Mouse (Mus musculus) kidney, adult 2 months (tissue): ENCODE measurements around the gene Tatdn3. TPM values are rescaled to one million over a fixed set of nuclear protein-coding genes. Genes with fewer than 3 reads are reported as not detected.
A peak's percentile ranks its signal among the peaks of the same experiment; 100 is the strongest.

Source experiments
- DNase-seq: peaks from one replicate; pipeline ENCODE4 v3.0.0; 2021
- H3K27ac ChIP-seq: fragments of 200-500 bp; 2 replicates; pipeline ENCODE4 v1.5.1; 2012; ENCODE audit warnings: low read depth, low read length, control low read depth, inconsistent platforms; ENCODE audit not compliant: insufficient read depth
- H3K27me3 ChIP-seq: fragments of 200-500 bp; replicated peaks from 2 replicates; pipeline ENCODE4 v1.6.1; 2012; ENCODE audit warnings: mild to moderate bottlenecking, moderate library complexity, low read length, inconsistent platforms; ENCODE audit not compliant: control insufficient read depth, insufficient read depth
- H3K36me3 ChIP-seq: fragments of 200-500 bp; 2 replicates; pipeline ENCODE4 v1.6.1; 2012; ENCODE audit warnings: mild to moderate bottlenecking, moderate library complexity, low read length, inconsistent platforms; ENCODE audit not compliant: control insufficient read depth, insufficient read depth
- H3K4me1 ChIP-seq: fragments of 200-500 bp; 2 replicates; pipeline ENCODE4 v1.6.1; 2011; ENCODE audit warnings: low read length; ENCODE audit not compliant: control insufficient read depth, insufficient read depth
- H3K4me3 ChIP-seq: fragments of 200-500 bp; 2 replicates; pipeline ENCODE4 v1.5.1; 2011; ENCODE audit warnings: mild to moderate bottlenecking, low read depth, low read length, control low read depth; ENCODE audit not compliant: insufficient read depth
- CTCF ChIP-seq: fragments of 200-500 bp; conservative IDR thresholded peaks from 2 replicates; pipeline ENCODE4 v1.5.1; 2011; ENCODE audit warnings: low read depth, mild to moderate bottlenecking, control low read depth, low read length, moderate library complexity, mixed read lengths; ENCODE audit not compliant: insufficient read depth, insufficient read length
- POLR2A ChIP-seq: fragments of 200-500 bp; IDR thresholded peaks from one replicate; pipeline ENCODE4 v1.6.1; 2011; ENCODE audit warnings: low read depth, low read length, control low read depth
- WGBS: fragments of 180-500 bp; shearing (Covaris S2); methylation state at CpG from one replicate; pipeline ENCODE4 v1.1.7; 2018; 5-methylcytosine and 5-hydroxymethylcytosine counted together
- polyA plus RNA-seq: library from polyadenylated mRNA; depleted of rRNA; stranded (reverse); fragments of >200 nt; gene quantifications from 2 replicates; pipeline ENCODE4 v1.2.3, GENCODE M21; 2012

Gene Tatdn3
- polyA plus RNA-seq, 1 experiment, result 10.4 TPM

GRCm38 (mm10) chr1:191099114-191099513, 36.4 kb upstream of the Tatdn3 start:
- 48% methylated on average over 5 of the region's 5 CpGs for WGBS
- H3K27ac ChIP-seq, result no peak overlapping the region
- no peak for TF ChIP-seq POLR2A
- TF ChIP-seq CTCF, result no peak
- no peaks in the 10 kb centered on the region for H3K27me3 ChIP-seq
- no peak overlapping the region for H3K4me3 ChIP-seq
- H3K4me1 ChIP-seq, result no peaks in the 10 kb centered on the region
- DNase-seq, result no peak
- no peaks in the 10 kb centered on the region for H3K36me3 ChIP-seq

- no peak for TF ChIP-seq POLR2A
- no peak for TF ChIP-seq CTCF
- Histone ChIP-seq H3K36me3 (no peaks in the 10 kb centered on the region), H3K4me3 (peak within 1 kb of the TSS; percentile 63), H3K27ac (no peak within 1 kb of the TSS), H3K4me1 (no peaks in the 10 kb centered on the region), H3K27me3 (no peaks in the 10 kb centered on the region)
- peak; percentile 36 for DNase-seq
- WGBS, result under 1% methylated on average over 86 of the region's 95 CpGs
Observed at GRCm38 (mm10) chr1:191097802-191098747, 35.3 kb upstream of the Tatdn3 start, which contains the start of gene Batf3. Gene Batf3 (plus strand): TSS chr1:191097847.

GRCm38 (mm10) chr1:191096871-191097681, 34.3 kb upstream of the Tatdn3 start:
- H3K4me3 ChIP-seq, result 0 out of 2 replicates have a peak overlapping the region, but pooled peaks have one; percentile 63
- DNase-seq, result peak; percentile 53
- 44% methylated on average over 14 of the region's 14 CpGs for WGBS
- no peaks in the 10 kb centered on the region for H3K27me3 ChIP-seq
- H3K27ac ChIP-seq, result no peak overlapping the region
- H3K36me3 ChIP-seq, result no peaks in the 10 kb centered on the region
- TF ChIP-seq CTCF (no peak), POLR2A (no peak)
- no peaks in the 10 kb centered on the region for H3K4me1 ChIP-seq

- Histone ChIP-seq H3K27ac (no peak overlapping the region), H3K27me3 (no peaks in the 10 kb centered on the region), H3K4me1 (no peaks in the 10 kb centered on the region), H3K4me3 (no peak overlapping the region), H3K36me3 (no peaks in the 10 kb centered on the region)
- TF ChIP-seq POLR2A (no peak), CTCF (peak; percentile 55)
- DNase-seq, result no peak
- WGBS, result 82% methylated on average over 9 of the region's 9 CpGs
Observed at GRCm38 (mm10) chr1:191095019-191095418, 32.3 kb upstream of the Tatdn3 start.

- H3K4me1 ChIP-seq, result no peaks in the 10 kb centered on the region
- H3K36me3 ChIP-seq, result no peaks in the 10 kb centered on the region
- WGBS, result 67% methylated on average over 5 of the region's 5 CpGs
- no peaks in the 10 kb centered on the region for H3K27me3 ChIP-seq
- H3K4me3 ChIP-seq, result no peak overlapping the region
- DNase-seq, result no peak
- no peak for TF ChIP-seq POLR2A
- TF ChIP-seq CTCF, result no peak
- no peak overlapping the region for H3K27ac ChIP-seq
Observed at GRCm38 (mm10) chr1:191093578-191093977, 30.8 kb upstream of the Tatdn3 start.

GRCm38 (mm10) chr1:191092050-191092449, 29.3 kb upstream of the Tatdn3 start:
- no peak overlapping the region for H3K27ac ChIP-seq
- TF ChIP-seq POLR2A, result no peak
- no peak for TF ChIP-seq CTCF
- H3K4me3 ChIP-seq, result no peak overlapping the region
- 47% methylated on average over 8 of the region's 8 CpGs for whole genome bisulfite sequencing
- H3K27me3 ChIP-seq, result no peaks in the 10 kb centered on the region
- DNase-seq, result peak; percentile 28
- H3K4me1 ChIP-seq, result no peaks in the 10 kb centered on the region
- H3K36me3 ChIP-seq, result no peaks in the 10 kb centered on the region
